Mouse (Mus musculus): Measurements from ENCODE around the gene Foxl1. TPM values are rescaled to one million over a fixed set of nuclear protein-coding genes. Genes with fewer than 3 reads are reported as not detected.

The Foxl1 gene
- polyA plus RNA-seq, 1 experiment from 2014 or later, result 0.88 TPM

DNA sequence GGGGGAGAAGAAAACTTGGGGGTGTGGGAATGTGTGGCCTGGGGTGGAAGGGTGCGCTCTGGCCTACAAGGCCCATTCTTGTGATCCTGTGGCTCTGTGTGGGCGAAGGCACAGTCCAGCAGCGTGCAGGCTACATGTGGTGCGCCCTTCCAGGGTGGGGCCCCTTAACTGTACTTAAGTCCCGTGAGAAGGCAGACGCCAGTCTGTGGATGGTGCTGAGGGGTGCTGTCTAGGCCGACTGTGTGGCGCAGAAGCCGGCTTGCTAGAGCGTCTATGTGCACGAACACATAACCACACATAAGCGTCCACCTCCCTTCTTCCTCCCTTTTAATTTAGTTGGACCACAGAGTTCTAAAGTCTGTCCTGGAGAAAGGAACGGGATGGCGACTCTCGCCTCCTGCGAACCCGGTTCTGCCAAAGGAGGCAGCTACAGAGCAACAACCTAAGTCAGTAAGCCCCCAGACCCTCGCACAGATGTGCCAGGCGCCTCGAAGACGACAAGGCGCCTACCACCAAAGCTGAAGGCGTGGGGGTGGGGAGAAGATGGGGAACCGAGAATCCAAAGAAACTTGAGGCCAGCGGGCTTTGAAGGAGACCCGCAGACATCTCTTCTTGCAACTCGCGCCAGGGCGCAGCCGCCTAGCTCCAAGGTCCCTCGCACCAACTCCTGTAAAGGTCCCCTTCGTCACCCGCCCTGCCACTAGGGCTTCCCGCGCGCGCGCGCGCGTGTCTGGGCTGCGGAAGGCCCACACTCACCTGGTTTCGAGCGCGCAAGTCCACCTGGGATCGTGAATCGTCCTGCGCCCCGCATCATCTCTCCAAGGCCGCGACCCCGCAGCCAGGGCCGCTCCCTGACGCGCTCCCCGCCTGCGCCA, 45.3 kb upstream of the Foxl1 start:
- Histone ChIP-seq H3K27ac (ENCODE audit: low read length) (peak overlapping the region; percentile 95), H3K4me3 (ENCODE audit: low read depth, low read length) (peak overlapping the region; percentile 74), H3K9me3 (ENCODE audit: low read length) (no peaks in the 10 kb centered on the region), H3K4me1 (ENCODE audit: insufficient read depth, low read depth, low read length) (no peaks in the 10 kb centered on the region), H3K27me3 (replicated peaks; ENCODE audit: insufficient read depth, low read length) (peaks cover 34% of the 10 kb centered on the region), H3K36me3 (ENCODE audit: insufficient read depth, low read length) (no peaks in the 10 kb centered on the region), H3K9ac (replicated peaks; ENCODE audit: low read depth) (peak overlapping the region; percentile 80), H3K4me2 (replicated peaks; ENCODE audit: low read depth, low read length) (peak overlapping the region; percentile 79)
- TF ChIP-seq CTCF (IDR thresholded peaks at IDR 0.05) (no peak), EP300 (IDR thresholded peaks at IDR 0.05) (no peak)
- whole genome bisulfite sequencing, result 3% methylated on average over 47 of the region's 57 CpGs
- DNase-seq (ENCODE audit: low spot score), result peak; percentile 44
- no peak for ATAC-seq

GRCm38 (mm10) chr8:121083093-121083935, 44.4 kb upstream of the Foxl1 start:
- ATAC-seq (peak; percentile 84), DNase-seq (ENCODE audit: low spot score) (peak; percentile 88)
- Histone ChIP-seq H3K36me3 (ENCODE audit: insufficient read depth, low read length) (no peaks in the 10 kb centered on the region), H3K9ac (replicated peaks; ENCODE audit: low read depth) (peak overlapping the region; percentile 80), H3K27ac (ENCODE audit: low read length) (peak overlapping the region; percentile 95), H3K9me3 (ENCODE audit: low read length) (no peaks in the 10 kb centered on the region), H3K27me3 (replicated peaks; ENCODE audit: insufficient read depth, low read length) (peaks cover 32% of the 10 kb centered on the region), H3K4me1 (ENCODE audit: insufficient read depth, low read depth, low read length) (no peaks in the 10 kb centered on the region), H3K4me2 (replicated peaks; ENCODE audit: low read depth, low read length) (peak overlapping the region; percentile 79), H3K4me3 (ENCODE audit: low read depth, low read length) (peak overlapping the region; percentile 74)
- TF ChIP-seq CTCF (IDR thresholded peaks at IDR 0.05) (no peak), EP300 (IDR thresholded peaks at IDR 0.05) (peak; percentile 88)
- WGBS, result 2% methylated on average over 82 of the region's 89 CpGs

DNA sequence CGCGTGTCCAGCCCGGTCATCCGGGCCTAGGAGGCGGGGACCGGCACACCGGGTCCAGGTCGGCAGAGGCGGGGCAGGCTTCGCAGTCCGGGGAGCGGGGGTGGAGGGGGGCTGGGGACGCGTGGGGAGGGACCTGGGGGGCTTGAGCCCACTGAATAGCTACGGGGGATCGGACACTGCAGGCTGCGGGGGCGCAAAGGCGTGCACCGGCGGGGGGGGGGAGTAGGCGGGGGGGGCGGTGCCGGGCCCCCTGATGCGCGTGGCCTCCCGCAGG, 43.9 kb upstream of the Foxl1 start:
- Histone ChIP-seq H3K36me3 (ENCODE audit: insufficient read depth, low read length) (no peaks in the 10 kb centered on the region), H3K4me3 (ENCODE audit: low read depth, low read length) (peak overlapping the region; percentile 74), H3K27ac (ENCODE audit: low read length) (peak overlapping the region; percentile 95), H3K9ac (replicated peaks; ENCODE audit: low read depth) (peak overlapping the region; percentile 80), H3K27me3 (replicated peaks; ENCODE audit: insufficient read depth, low read length) (peaks cover 36% of the 10 kb centered on the region), H3K4me1 (ENCODE audit: insufficient read depth, low read depth, low read length) (no peaks in the 10 kb centered on the region), H3K9me3 (ENCODE audit: low read length) (no peaks in the 10 kb centered on the region), H3K4me2 (replicated peaks; ENCODE audit: low read depth, low read length) (peak overlapping the region; percentile 79)
- DNase-seq (ENCODE audit: low spot score) (no peak), ATAC-seq (no peak)
- 4% methylated on average over 16 of the region's 27 CpGs for WGBS
- no peak for TF ChIP-seq CTCF (IDR thresholded peaks at IDR 0.05)
- TF ChIP-seq EP300 (IDR thresholded peaks at IDR 0.05), result no peak

DNA sequence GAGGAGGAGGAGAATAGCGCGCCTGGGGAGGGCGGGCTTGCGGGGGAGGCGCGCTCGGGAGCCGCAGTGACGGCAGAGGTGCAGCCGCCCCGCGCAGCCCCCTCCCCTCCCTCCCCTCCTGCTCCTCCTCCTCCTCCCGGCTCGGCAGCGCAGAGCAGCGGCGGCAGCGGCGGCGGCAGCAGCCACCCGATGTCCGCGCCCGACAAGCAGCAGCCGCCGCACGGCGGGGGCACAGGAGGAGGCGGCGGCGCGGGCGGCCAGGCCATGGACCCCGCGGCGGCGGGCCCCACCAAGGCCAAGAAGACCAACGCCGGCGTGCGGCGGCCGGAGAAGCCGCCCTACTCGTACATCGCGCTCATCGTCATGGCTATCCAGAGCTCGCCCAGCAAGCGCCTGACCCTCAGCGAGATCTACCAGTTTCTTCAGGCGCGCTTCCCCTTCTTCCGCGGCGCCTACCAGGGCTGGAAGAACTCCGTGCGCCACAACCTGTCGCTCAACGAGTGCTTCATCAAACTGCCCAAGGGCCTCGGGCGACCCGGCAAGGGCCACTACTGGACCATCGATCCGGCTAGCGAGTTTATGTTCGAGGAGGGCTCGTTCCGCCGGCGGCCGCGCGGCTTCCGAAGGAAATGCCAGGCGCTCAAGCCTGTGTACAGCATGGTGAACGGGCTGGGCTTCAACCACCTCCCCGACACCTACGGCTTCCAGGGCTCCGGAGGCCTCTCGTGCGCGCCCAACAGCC, 43.4 kb upstream of the Foxl1 start, which contains the start of gene Foxf1:
Gene Foxf1 (plus strand): TSS at position 177 of the 742 bp plus-strand sequence.
- H3K9ac ChIP-seq (replicated peaks; ENCODE audit: low read depth), result peak within 1 kb of the TSS; percentile 80
- no peaks in the 10 kb centered on the region for H3K36me3 ChIP-seq (ENCODE audit: insufficient read depth, low read length)
- H3K4me2 ChIP-seq (replicated peaks; ENCODE audit: low read depth, low read length), result peak within 1 kb of the TSS; percentile 79
- WGBS, result under 1% methylated on average over 51 of the region's 83 CpGs
- ATAC-seq (peak; percentile 81), DNase-seq (ENCODE audit: low spot score) (peak; percentile 88)
- H3K9me3 ChIP-seq (ENCODE audit: low read length), result no peaks in the 10 kb centered on the region
- no peak for TF ChIP-seq CTCF (IDR thresholded peaks at IDR 0.05)
- no peak for TF ChIP-seq EP300 (IDR thresholded peaks at IDR 0.05)
- no peaks in the 10 kb centered on the region for H3K4me1 ChIP-seq (ENCODE audit: insufficient read depth, low read depth, low read length)
- peaks cover 36% of the 10 kb centered on the region for H3K27me3 ChIP-seq (replicated peaks; ENCODE audit: insufficient read depth, low read length)
- H3K4me3 ChIP-seq (ENCODE audit: low read depth, low read length), result peak within 1 kb of the TSS; percentile 74
- peak within 1 kb of the TSS; percentile 95 for H3K27ac ChIP-seq (ENCODE audit: low read length)

DNA sequence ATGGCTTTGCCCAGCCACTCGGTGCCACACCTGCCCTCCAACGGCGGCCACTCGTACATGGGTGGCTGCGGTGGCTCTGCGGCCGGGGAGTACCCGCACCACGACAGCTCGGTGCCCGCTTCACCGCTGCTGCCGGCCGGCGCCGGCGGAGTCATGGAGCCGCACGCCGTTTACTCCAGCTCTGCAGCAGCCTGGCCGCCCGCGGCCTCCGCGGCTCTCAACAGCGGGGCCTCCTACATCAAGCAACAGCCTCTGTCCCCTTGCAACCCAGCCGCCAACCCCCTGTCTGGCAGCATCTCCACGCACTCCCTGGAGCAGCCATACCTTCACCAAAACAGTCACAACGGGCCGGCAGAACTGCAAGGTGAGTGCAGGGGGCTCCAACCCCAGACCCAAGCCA, 42.7 kb upstream of the Foxl1 start:
- H3K9ac ChIP-seq (replicated peaks; ENCODE audit: low read depth), result peak overlapping the region; percentile 67
- peaks cover 36% of the 10 kb centered on the region for H3K27me3 ChIP-seq (replicated peaks; ENCODE audit: insufficient read depth, low read length)
- 4% methylated on average over 30 of the region's 30 CpGs for whole genome bisulfite sequencing
- H3K27ac ChIP-seq (ENCODE audit: low read length), result peak overlapping the region; percentile 95
- H3K4me3 ChIP-seq (ENCODE audit: low read depth, low read length), result peak overlapping the region; percentile 74
- no peak for ATAC-seq
- H3K4me1 ChIP-seq (ENCODE audit: insufficient read depth, low read depth, low read length), result no peaks in the 10 kb centered on the region
- H3K9me3 ChIP-seq (ENCODE audit: low read length), result no peaks in the 10 kb centered on the region
- TF ChIP-seq CTCF (IDR thresholded peaks at IDR 0.05), result no peak
- TF ChIP-seq EP300 (IDR thresholded peaks at IDR 0.05), result no peak
- no peak for DNase-seq (ENCODE audit: low spot score)
- H3K4me2 ChIP-seq (replicated peaks; ENCODE audit: low read depth, low read length), result peak overlapping the region; percentile 79
- H3K36me3 ChIP-seq (ENCODE audit: insufficient read depth, low read length), result no peaks in the 10 kb centered on the region
